In genomic region chr5:43339671-43340070, GRCm38 (mm10) we compare ENCODE assay signal across 14 mouse cellular contexts.
A peak's percentile ranks its signal among the peaks of the same experiment; 100 is the strongest.
DNase-seq lines count a peak whose midpoint lies in the region; ATAC-seq lines count a peak whose summit lies in the region.
"Had no signal": no experiment of that assay in that cellular context is flagged by ENCODE, and none has a peak within 500 bp of the region (broad histone marks: within the 10 kb centered on the region; RNA-seq: fewer than 3 reads in every experiment).

No protein-coding gene starts in this region.

- no peaks in the 10 kb centered on the region for H3K4me1 ChIP-seq in hindbrain, embryonic 14.5 days (replicated peaks; ENCODE audit: control insufficient read depth, insufficient read depth, low read length)
- H3K4me1 ChIP-seq in hindbrain, embryonic 11.5 days (replicated peaks; ENCODE audit: control insufficient read depth, insufficient read depth, low read length) = no peaks in the 10 kb centered on the region
- H3K4me1 ChIP-seq in intestine, embryonic 16.5 days (ENCODE audit: control insufficient read depth, insufficient read depth, low read length) = no peaks in the 10 kb centered on the region
- H3K4me1 ChIP-seq: liver, embryonic 13.5 days; neural tube, embryonic 15.5 days had no signal

- no peak overlapping the region for H3K4me2 ChIP-seq in hindbrain, embryonic 14.5 days (replicated peaks)
- no peak overlapping the region for H3K4me2 ChIP-seq in hindbrain, embryonic 11.5 days (replicated peaks; ENCODE audit: low read depth, low read length)
- H3K4me2 ChIP-seq in intestine, embryonic 16.5 days (ENCODE audit: low read depth, low read length) = no peak overlapping the region
- H3K4me2 ChIP-seq: forebrain, embryonic 15.5 days; liver, embryonic 13.5 days; neural tube, embryonic 15.5 days had no signal

- intact Hi-C loops in left cerebral cortex, postnatal 4 days (cut with DNase I) = no loop called here
- intact Hi-C loops in left cerebral cortex, postnatal 10 days (cut with DNase I) = no loop called here

- no peaks in the 10 kb centered on the region for H3K9me3 ChIP-seq in hindbrain, embryonic 14.5 days (ENCODE audit: control insufficient read depth, low read length)
- H3K9me3 ChIP-seq in hindbrain, embryonic 11.5 days (ENCODE audit: control insufficient read depth, low read length) = no peaks in the 10 kb centered on the region
- H3K9me3 ChIP-seq in intestine, embryonic 16.5 days (ENCODE audit: control insufficient read depth, low read length) = no peaks in the 10 kb centered on the region
- H3K9me3 ChIP-seq: forebrain, embryonic 15.5 days; liver, embryonic 13.5 days; neural tube, embryonic 15.5 days had no signal

- peak overlapping the region; percentile 57 for H3K27ac ChIP-seq in hindbrain, embryonic 14.5 days
- H3K27ac ChIP-seq in hindbrain, embryonic 11.5 days (ENCODE audit: low read depth, low read length) = no peak overlapping the region
- H3K27ac ChIP-seq in intestine, embryonic 16.5 days (ENCODE audit: low read length) = no peak overlapping the region
- H3K27ac ChIP-seq: liver, embryonic 13.5 days; neural tube, embryonic 15.5 days had no signal

- no peak overlapping the region for H3K9ac ChIP-seq in hindbrain, embryonic 14.5 days
- no peak overlapping the region for H3K9ac ChIP-seq in hindbrain, embryonic 11.5 days (ENCODE audit: low read depth, low read length)
- no peak overlapping the region for H3K9ac ChIP-seq in intestine, embryonic 16.5 days (ENCODE audit: low read depth, low read length)
- H3K9ac ChIP-seq: forebrain, embryonic 15.5 days; liver, embryonic 13.5 days; neural tube, embryonic 15.5 days had no signal

- WGBS in hindbrain, embryonic 14.5 days = 73% methylated on average over 7 of the region's 7 CpGs
- 80% methylated on average over 7 of the region's 7 CpGs for WGBS in hindbrain, embryonic 11.5 days
- WGBS in intestine, embryonic 16.5 days = 81% methylated on average over 7 of the region's 7 CpGs

- ATAC-seq in hindbrain, embryonic 14.5 days (ENCODE audit: low FRiP score) = no peak
- no peak for ATAC-seq in hindbrain, embryonic 11.5 days (ENCODE audit: low FRiP score)
- no peak for ATAC-seq in intestine, embryonic 16.5 days
- ATAC-seq: CD4-positive, CD25-positive, alpha-beta regulatory T cell, adult 4 months had no signal

- no peak for DNase-seq in hindbrain, embryonic 14.5 days (ENCODE audit: low spot score)
- no peak for DNase-seq in hindbrain, embryonic 11.5 days (ENCODE audit: low spot score)
- peak; percentile 30 for DNase-seq in left cerebral cortex, postnatal 4 days
- no peak for DNase-seq in left cerebral cortex, postnatal 10 days (ENCODE audit: extremely low spot score in 1 of 2, low spot score in 2 of 2)
- DNase-seq in cerebellum, adult 9-10 months = peak; percentile 90
- DNase-seq in kidney, postnatal 36 days = peak; percentile 41 to 47
- DNase-seq: adrenal gland, adult 8-10 months; heart, postnatal 36 days; liver, embryonic 13.5 days; thymus, adult 2 months had no signal

- H3K4me3 ChIP-seq in hindbrain, embryonic 14.5 days (replicated peaks; ENCODE audit: low read length) = no peak overlapping the region
- H3K4me3 ChIP-seq in hindbrain, embryonic 11.5 days (ENCODE audit: low read depth, low read length) = no peak overlapping the region
- H3K4me3 ChIP-seq in intestine, embryonic 16.5 days (ENCODE audit: low read length) = no peak overlapping the region
- H3K4me3 ChIP-seq: forebrain, embryonic 15.5 days; liver, embryonic 13.5 days; neural tube, embryonic 15.5 days had no signal

- no peaks in the 10 kb centered on the region for H3K36me3 ChIP-seq in hindbrain, embryonic 14.5 days (replicated peaks; ENCODE audit: control insufficient read depth, insufficient read depth)
- H3K36me3 ChIP-seq in hindbrain, embryonic 11.5 days (ENCODE audit: control insufficient read depth, insufficient read depth, low read length) = no peaks in the 10 kb centered on the region
- H3K36me3 ChIP-seq in intestine, embryonic 16.5 days (ENCODE audit: control insufficient read depth, insufficient read depth, low read length) = no peaks in the 10 kb centered on the region
- H3K36me3 ChIP-seq: forebrain, embryonic 15.5 days; liver, embryonic 13.5 days; neural tube, embryonic 15.5 days had no signal

- H3K27me3 ChIP-seq in hindbrain, embryonic 14.5 days (ENCODE audit: control insufficient read depth, insufficient read depth, low read length) = no peaks in the 10 kb centered on the region
- H3K27me3 ChIP-seq in hindbrain, embryonic 11.5 days (ENCODE audit: control insufficient read depth, insufficient read depth, low read length) = no peaks in the 10 kb centered on the region
- no peaks in the 10 kb centered on the region for H3K27me3 ChIP-seq in intestine, embryonic 16.5 days (replicated peaks; ENCODE audit: control insufficient read depth, insufficient read depth, low read length)
- H3K27me3 ChIP-seq: forebrain, embryonic 15.5 days; liver, embryonic 13.5 days; neural tube, embryonic 15.5 days had no signal

Comparison
In these comparisons a context has a peak if more than half of its experiments do, and no peak if none do; other contexts are left out.
1. DNase-seq: peak in left cerebral cortex, postnatal 4 days (single experiment), cerebellum, adult 9-10 months (single experiment) and kidney, postnatal 36 days (2 of 2); none in hindbrain, embryonic 14.5 days (single experiment), hindbrain, embryonic 11.5 days (single experiment) and left cerebral cortex, postnatal 10 days (0 of 2).